Mouse (Mus musculus) testis, adult 2 months (tissue): ENCODE measurements around the gene Oca2.

ENCODE experiments used
- CTCF ChIP-seq: fragments of 200-500 bp; IDR thresholded peaks from 2 replicates; pipeline ENCODE4 v1.5.1; 2012; ENCODE audit warnings: low read depth, mild to moderate bottlenecking, inconsistent platforms, low read length, moderate library complexity; ENCODE audit not compliant: control insufficient read depth, insufficient read depth, insufficient replicate concordance
- POLR2A ChIP-seq: fragments of 200-500 bp; IDR thresholded peaks from 2 replicates; pipeline ENCODE4 v1.6.1; 2012; ENCODE audit warnings: low read depth, mild to moderate bottlenecking, inconsistent platforms, low read length, moderate library complexity; ENCODE audit not compliant: control insufficient read depth

DNA sequence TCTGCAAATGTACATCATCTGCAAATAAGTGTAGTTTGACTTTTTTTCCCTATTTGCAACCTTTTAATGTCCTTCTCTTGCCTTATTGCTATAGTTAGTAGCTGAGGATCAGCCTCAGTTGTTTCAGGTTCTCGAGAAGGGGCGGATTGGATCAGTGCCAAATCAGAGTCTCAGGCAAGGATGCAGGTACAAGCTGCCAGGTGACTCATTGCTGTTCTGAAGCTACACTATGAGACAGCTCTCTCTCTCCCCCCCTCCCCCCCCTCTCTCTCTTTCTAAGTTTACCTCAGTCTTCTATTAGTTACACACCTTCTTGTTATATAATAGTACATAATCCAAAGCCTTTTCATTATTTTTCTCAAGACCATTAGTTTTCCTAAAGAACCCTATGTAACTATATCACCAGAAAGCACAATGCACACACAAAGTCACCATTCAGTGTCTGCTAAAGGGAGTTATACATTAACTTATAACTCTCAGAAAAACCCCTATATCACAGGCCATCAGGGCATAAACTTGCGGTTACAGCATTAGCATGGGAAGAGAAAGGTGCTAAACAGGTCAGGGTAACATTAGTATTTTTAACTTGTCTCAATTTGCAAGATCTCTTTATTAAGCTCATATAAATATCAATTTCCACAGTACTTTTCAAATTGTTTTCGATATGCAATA lies 142.3 kb downstream of the Oca2 start:
- no peak for TF ChIP-seq CTCF
- no peak for TF ChIP-seq POLR2A
